Mouse (Mus musculus) left cerebral cortex, postnatal 4 days (tissue): ENCODE results near the gene Dsn1. TPM values are rescaled to one million over a fixed set of nuclear protein-coding genes. Genes with fewer than 3 reads are reported as not detected.

Experiments
- DNase-seq: peaks from one replicate; pipeline ENCODE4 v3.0.0-alpha.2; 2022
- intact Hi-C: fragments of 180-260 bp; cut with DNase I; formaldehyde crosslinking; loops from one replicate; pipeline ENCODE4 v1.15.1; 2025
- total RNA-seq, 2 experiments: library from RNA; stranded (reverse); gene quantifications; 2 replicates each; pipeline ENCODE4 v1.2.3; 2021

The Dsn1 gene
- total RNA-seq, 2 experiments from 2014 or later: 7.4 to 8.4 TPM

DNA sequence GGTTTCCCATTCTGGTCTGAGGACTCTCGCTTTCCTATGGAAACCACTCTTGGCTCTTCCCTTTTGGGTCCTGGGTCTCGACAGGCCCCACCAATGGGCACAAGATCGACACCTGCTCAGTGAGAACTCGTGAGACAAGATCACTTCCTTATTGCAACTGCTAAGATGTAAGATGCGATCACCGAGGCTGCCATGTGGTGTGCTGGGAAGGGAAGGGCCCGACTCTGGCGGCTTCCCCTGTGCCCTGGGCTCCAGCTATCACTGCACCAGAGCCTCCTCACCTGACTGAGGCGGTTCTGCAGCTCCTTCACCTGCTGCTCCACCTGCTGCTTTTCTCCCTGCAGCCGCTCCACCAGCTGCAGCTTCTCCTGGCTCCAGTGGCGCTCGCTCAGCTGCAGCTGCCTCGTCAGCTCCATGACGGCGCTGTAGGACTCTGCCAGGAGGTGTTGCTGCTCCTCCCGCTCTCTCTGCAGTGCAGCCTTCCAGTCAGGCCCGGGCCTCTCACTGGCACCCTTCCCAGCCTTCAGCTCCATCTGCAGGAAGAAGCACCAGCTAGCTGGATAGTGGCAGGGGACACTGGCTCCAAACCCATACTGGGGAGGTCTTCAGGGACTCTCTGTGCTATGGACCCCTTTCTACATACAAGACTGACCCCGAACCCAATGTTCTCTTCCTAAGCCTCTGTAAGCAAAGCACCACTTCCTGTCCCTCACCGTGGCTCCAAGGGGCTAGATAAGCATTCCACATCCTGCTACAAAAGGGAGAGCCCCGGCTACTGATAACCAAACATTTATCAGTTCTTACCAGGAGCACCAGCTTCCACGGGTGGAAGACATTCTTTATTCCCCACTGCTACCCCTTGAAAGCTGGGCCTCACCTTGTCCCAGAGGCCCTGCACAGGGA lies 20.4 kb upstream of the Dsn1 start:
- DNase-seq: peak; percentile 77
- intact Hi-C loops: no loop called here

- no peak for DNase-seq
- intact Hi-C loops: no loop called here
Observed at GRCm38 (mm10) chr2:157021156-157021555, 14.2 kb upstream of the Dsn1 start.

GRCm38 (mm10) chr2:157019228-157019627 lies 12.3 kb upstream of the Dsn1 start:
- intact Hi-C loops: no loop called here
- no peak for DNase-seq

- intact Hi-C loops: no loop called here
- DNase-seq: no peak
Observed at GRCm38 (mm10) chr2:157016529-157017270, 9.7 kb upstream of the Dsn1 start.

DNA sequence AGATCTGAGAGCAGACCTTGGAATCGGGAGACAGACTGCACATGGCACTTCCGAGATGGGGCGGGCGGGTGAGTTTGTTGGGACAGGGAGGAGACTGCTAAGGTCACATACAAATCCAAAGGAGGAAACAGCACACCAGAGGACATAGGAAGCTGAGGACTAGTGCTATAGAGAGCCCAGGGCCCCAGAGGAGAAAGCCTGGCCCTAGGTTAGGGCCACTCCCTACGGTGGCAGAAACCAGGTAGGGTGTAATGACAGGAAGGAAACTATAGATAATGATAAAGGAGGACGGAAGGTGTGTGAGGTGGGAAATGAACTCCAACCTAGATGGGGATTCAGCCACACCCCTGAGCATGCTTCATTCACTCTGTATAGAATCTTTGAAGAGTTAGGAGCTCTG lies 5.4 kb upstream of the Dsn1 start:
- intact Hi-C loops: no loop called here
- DNase-seq: no peak

DNA sequence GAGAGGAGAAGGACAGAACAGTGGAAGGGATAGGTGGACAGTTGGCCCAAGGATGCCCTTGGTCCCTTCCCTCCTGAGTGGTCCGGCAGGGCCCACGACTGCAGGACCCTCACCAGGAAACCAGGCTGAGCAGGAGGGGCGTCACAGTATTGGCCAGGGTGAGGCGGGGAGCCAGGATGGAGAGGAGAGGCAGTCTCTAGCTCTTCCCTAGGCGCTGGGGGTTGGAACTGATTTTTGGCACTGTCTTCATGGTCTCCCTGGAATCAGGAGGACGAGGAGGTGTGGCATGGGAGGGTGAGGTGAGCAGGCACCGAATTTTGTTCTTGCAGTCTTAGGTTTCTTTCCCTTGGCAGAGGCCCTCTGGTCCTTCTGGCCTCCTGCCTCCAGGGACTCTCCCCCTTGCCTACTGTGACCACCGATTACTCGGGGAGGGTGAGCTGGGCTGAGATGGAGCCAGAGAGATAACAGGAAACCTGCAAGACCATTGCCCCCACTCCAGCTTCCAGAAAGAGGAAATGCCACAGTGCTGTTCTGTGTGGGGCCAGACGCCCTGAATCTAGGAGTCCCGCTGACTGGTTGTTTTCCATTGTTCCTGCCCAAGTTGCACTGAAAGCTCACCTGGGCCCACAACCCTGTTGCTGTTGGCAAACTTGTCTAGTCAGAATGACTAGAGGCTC lies 3.8 kb upstream of the Dsn1 start:
- peak; percentile 48 for DNase-seq
- intact Hi-C loops: no loop called here

DNA sequence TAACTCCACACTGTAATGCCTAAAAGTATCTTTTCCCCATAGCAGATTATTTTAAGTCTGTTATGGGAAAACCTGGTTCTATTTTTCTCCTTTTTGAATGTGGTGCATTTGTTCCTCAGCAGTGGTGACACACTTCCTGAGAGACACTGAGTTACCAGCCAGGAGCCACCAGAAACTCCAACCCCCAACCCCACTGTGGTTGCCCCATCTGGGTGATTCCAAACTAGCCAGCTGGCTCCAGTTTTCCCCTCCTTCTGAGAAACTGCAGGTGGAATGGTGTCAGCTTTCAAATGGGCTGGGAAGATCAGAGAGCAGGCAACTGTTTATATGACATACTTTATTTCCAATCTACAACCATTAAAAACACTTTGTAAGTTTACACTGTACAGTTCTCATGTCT lies 3.2 kb upstream of the Dsn1 start:
- intact Hi-C loops: no loop called here
- peak; percentile 50 for DNase-seq

GRCm38 (mm10) chr2:157008509-157008908 lies 1.6 kb upstream of the Dsn1 start:
- intact Hi-C loops: no loop called here
- DNase-seq: no peak

DNA sequence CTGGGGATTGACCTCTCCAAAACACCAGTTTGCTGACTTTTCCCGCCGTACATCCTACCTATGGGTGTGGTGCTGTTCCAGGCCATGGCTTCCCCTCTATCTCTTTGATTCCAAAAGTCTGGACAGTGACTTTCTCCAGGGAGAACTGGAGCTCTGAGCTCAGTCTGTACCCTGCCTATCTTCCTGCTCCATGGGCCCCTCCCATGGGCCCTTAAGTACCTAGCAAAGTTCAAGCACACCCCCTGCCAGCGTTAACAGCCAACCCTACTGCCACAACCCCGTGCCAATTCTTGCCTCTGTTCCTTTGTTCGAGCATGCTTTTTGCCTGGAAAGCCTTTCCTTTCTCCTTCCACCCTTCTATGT lies 261 bp upstream of the Dsn1 start:
- intact Hi-C loops: no loop called here
- no peak for DNase-seq

- no peak for DNase-seq
- intact Hi-C loops: no loop called here
Observed at GRCm38 (mm10) chr2:157002321-157002720, 4.6 kb downstream of the Dsn1 start.

DNA sequence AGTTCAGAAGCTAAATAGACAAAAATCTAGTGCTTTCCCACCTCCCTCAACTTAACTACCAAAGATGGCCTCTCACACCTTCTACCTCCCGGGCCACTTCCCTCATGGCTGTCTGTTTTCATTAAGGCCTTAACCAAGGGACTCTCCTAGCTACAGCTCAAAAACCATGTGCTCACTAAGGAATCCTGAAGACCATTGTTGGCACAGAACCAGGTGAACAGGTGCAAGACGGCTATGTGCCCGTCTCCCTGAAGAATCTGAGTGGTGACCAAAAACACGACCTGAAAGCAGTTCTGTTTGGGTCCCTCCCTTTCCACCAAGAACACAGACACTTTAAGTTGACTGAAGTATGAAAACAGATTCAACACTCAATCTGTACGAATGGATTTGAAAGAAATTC lies 8.7 kb downstream of the Dsn1 start:
- no peak for DNase-seq
- intact Hi-C loops: loop anchor here (5.0 kb wide), 1 partner anchor 126 kb away; no protein-coding TSS in a partner anchor

GRCm38 (mm10) chr2:156996576-156996975 lies 10.4 kb downstream of the Dsn1 start:
- DNase-seq: peak; percentile 60

GRCm38 (mm10) chr2:156991470-156992319 lies 15.3 kb downstream of the Dsn1 start, which contains the start of gene Ndrg3:
TSS of gene Ndrg3 (minus strand) at chr2:156992056.
- intact Hi-C loops: loop anchor here (2.0 kb wide), 1 partner anchor 87 kb away; no protein-coding TSS in a partner anchor
- DNase-seq: peak; percentile 98

More at GRCm38 (mm10) chr2:156996576-156996975, 10.4 kb downstream of the Dsn1 start:
- intact Hi-C loops: loop anchor here (5.0 kb wide), 1 partner anchor 124 kb away; no protein-coding TSS in a partner anchor

DNA sequence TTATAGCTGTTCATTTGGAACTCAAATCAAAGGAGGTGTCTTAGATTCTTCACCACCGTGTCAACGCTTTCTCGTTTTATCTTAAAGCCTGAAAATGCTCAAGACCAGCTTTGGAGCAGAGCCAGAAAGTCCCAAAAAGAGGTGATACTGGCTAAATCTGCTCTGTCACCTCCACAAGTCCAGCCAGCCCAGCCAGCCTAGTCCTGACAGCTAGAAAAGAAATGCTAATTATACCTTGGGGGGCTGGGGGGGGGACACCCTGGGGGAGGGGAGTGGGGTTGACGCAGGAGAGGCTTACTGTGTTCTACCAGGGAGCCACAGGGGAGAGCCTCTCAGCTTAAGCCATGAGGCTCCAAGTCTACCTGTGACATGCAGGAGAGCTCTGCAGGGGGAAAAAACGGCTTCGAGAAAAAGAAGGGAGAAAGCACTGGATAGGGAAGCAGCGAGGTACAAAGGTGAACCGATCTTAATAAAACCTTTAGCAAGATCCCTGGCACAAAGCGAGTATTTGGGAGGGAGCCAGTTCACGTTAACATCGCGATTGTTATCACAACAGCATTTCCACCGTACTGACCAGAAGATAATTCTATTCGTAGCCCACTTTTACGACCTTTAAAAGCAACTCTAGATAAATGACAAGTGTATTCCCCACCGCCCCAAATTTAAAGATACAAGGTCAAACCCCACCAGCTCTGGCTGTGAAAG lies 16.1 kb downstream of the Dsn1 start:
- no peak for DNase-seq
- intact Hi-C loops: loop anchor here (2.0 kb wide), 1 partner anchor 86 kb away; no protein-coding TSS in a partner anchor

GRCm38 (mm10) chr2:156987316-156987715 lies 19.6 kb downstream of the Dsn1 start:
- intact Hi-C loops: no loop called here
- no peak for DNase-seq

DNA sequence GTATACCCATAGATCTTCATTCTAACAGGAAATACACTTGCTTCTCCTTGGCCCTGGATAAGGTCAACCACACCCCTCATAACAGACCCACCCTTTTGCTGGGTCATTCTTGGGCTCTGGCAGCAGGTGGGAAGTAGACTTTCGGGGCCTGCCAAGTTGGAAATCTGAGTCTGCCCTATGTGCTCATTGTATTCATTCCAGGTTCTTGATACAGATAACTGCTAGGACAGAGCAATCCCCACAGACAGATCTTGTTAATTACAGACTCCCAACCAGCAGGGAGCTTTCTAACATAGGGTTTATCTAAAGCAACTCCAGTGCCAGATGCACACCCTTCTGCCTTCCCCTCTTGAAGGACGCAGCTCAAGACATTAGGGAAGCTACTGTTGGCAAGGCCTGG lies 24.1 kb downstream of the Dsn1 start:
- no peak for DNase-seq
- intact Hi-C loops: no loop called here

DNA sequence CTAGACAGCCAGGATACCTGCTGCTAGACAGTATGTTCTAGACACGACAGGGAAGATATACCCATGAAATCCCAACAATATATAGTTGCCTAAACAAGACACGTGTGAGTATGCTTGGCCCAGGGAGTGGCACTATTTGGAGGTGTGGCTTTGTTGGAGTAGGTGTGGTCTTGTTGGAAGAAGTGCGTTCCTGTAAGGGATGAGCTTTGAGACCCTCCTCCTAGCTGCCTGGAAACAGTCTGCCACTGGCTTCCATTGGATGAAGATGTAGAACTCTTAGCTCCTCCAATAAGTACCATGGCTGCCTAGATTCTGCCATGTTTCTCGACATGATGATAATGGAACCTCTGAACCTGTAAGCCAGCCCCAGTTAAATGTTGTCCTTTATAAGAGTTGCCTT lies 25.7 kb downstream of the Dsn1 start:
- no peak for DNase-seq
- intact Hi-C loops: no loop called here

GRCm38 (mm10) chr2:156980059-156980458 lies 26.9 kb downstream of the Dsn1 start:
- intact Hi-C loops: no loop called here
- DNase-seq: no peak

DNA sequence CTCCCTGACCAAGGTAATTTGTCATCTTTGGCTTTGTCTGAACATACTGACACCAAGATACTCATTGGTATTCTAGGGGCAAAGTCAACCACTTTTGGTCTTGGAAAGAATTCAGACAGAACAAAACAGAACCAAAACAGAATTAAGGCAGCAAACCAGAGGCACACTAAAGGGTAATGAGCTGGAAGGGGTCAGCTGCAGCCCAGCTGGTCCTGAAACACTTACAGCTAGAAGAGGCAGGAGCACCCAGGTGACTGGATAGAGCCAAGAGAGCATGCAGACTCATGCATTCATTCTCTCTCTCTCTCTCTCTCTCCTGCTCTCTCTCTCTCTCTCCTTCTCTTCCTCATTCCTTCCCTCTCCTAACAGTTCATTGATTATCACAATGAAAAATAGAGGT lies 30.2 kb downstream of the Dsn1 start:
- peak; percentile 17 for DNase-seq
- intact Hi-C loops: no loop called here

- no peak for DNase-seq
- intact Hi-C loops: no loop called here
Observed at GRCm38 (mm10) chr2:156974967-156975366, 32.0 kb downstream of the Dsn1 start.
